Mouse (Mus musculus) ES-Bruce4 (cell line): ENCODE measurements at regions not wholly inside any gene's neighbourhood (a gene's known extent, or its start where the extent isn't known, plus 50 kb on each side); places are given as distances from the start of the nearest gene placed in this dataset.

ENCODE experiments used
- H3K27ac ChIP-seq: 2 replicates; pipeline ENCODE4 v1.5.1; 2012; ENCODE audit warnings: low read length, inconsistent platforms; ENCODE audit not compliant: insufficient read depth
- H3K27me3 ChIP-seq: 2 replicates; pipeline ENCODE4 v1.6.1; 2012; ENCODE audit warnings: mild to moderate bottlenecking, low read length, inconsistent platforms; ENCODE audit not compliant: control insufficient read depth, poor library complexity, insufficient read depth, severe bottlenecking
- H3K36me3 ChIP-seq: 2 replicates; pipeline ENCODE4 v1.6.1; 2012; ENCODE audit warnings: inconsistent platforms, mild to moderate bottlenecking, low read length, moderate library complexity; ENCODE audit not compliant: control insufficient read depth, poor library complexity, insufficient read depth, severe bottlenecking
- H3K4me1 ChIP-seq: one replicate; pipeline ENCODE4 v1.8.1; 2011; ENCODE audit warnings: low read length; ENCODE audit not compliant: control insufficient read depth, insufficient read depth
- H3K4me3 ChIP-seq: 2 replicates; pipeline ENCODE4 v1.5.1; 2011; ENCODE audit warnings: low read depth, mild to moderate bottlenecking, low read length
- H3K9ac ChIP-seq: 2 replicates; pipeline ENCODE4 v1.6.1; 2012; ENCODE audit warnings: low read depth, mild to moderate bottlenecking, inconsistent platforms; ENCODE audit not compliant: poor library complexity, severe bottlenecking
- H3K9me3 ChIP-seq: replicated peaks from 2 replicates; pipeline ENCODE4 v1.6.1; 2012; ENCODE audit warnings: mild to moderate bottlenecking, low read length, inconsistent platforms; ENCODE audit not compliant: control insufficient read depth, poor library complexity, insufficient read depth, severe bottlenecking
- CTCF ChIP-seq: IDR thresholded peaks from one replicate; pipeline ENCODE4 v1.8.1; 2011; ENCODE audit warnings: low read depth, low read length
- EP300 ChIP-seq: IDR thresholded peaks from 2 replicates; pipeline ENCODE4 v1.6.1; 2011; ENCODE audit warnings: low read depth, low read length; ENCODE audit not compliant: insufficient read depth
- POLR2A ChIP-seq: IDR thresholded peaks from one replicate; pipeline ENCODE4 v1.8.1; 2011; ENCODE audit warnings: low read length; ENCODE audit not compliant: insufficient read depth

- Histone ChIP-seq H3K4me3 (no peak overlapping the region), H3K36me3 (no peaks in the 10 kb centered on the region), H3K4me1 (no peaks in the 10 kb centered on the region), H3K9me3 (no peaks in the 10 kb centered on the region), H3K27ac (no peak overlapping the region), H3K27me3 (no peaks in the 10 kb centered on the region), H3K9ac (no peak overlapping the region)
- TF ChIP-seq EP300: no peak
- no peak for TF ChIP-seq POLR2A
- TF ChIP-seq CTCF: no peak
These were observed 309.1 kb upstream of the Brinp3 start for GRCm38 (mm10) chr1:146185444-146185843.

GRCm38 (mm10) chr1:146211646-146212045 lies 282.9 kb upstream of the Brinp3 start:
- Histone ChIP-seq H3K4me1 (no peaks in the 10 kb centered on the region), H3K27me3 (no peaks in the 10 kb centered on the region), H3K9ac (no peak overlapping the region), H3K27ac (no peak overlapping the region), H3K4me3 (no peak overlapping the region), H3K36me3 (no peaks in the 10 kb centered on the region), H3K9me3 (no peaks in the 10 kb centered on the region)
- TF ChIP-seq POLR2A: no peak

GRCm38 (mm10) chr1:146231487-146232466 lies 262.8 kb upstream of the Brinp3 start:
- Histone ChIP-seq H3K27ac (no peak overlapping the region), H3K4me3 (no peak overlapping the region), H3K9ac (no peak overlapping the region), H3K9me3 (no peaks in the 10 kb centered on the region), H3K27me3 (no peaks in the 10 kb centered on the region), H3K4me1 (no peaks in the 10 kb centered on the region), H3K36me3 (no peaks in the 10 kb centered on the region)
- TF ChIP-seq POLR2A (no peak), EP300 (no peak), CTCF (no peak)

GRCm38 (mm10) chr1:146260400-146260799 lies 234.2 kb upstream of the Brinp3 start:
- no peaks in the 10 kb centered on the region for H3K9me3 ChIP-seq

GRCm38 (mm10) chr1:146299031-146299430 lies 195.5 kb upstream of the Brinp3 start:
- Histone ChIP-seq H3K27ac (no peak overlapping the region), H3K4me3 (no peak overlapping the region), H3K4me1 (no peaks in the 10 kb centered on the region), H3K27me3 (no peaks in the 10 kb centered on the region), H3K9ac (no peak overlapping the region), H3K9me3 (no peaks in the 10 kb centered on the region), H3K36me3 (no peaks in the 10 kb centered on the region)
- no peak for TF ChIP-seq EP300
- TF ChIP-seq CTCF: no peak
- no peak for TF ChIP-seq POLR2A

More at GRCm38 (mm10) chr1:146260400-146260799, 234.2 kb upstream of the Brinp3 start:
- H3K4me3 ChIP-seq: no peak overlapping the region
- no peak overlapping the region for H3K9ac ChIP-seq
- TF ChIP-seq CTCF (no peak), EP300 (no peak), POLR2A (no peak)
- H3K36me3 ChIP-seq: no peaks in the 10 kb centered on the region
- H3K27ac ChIP-seq: no peak overlapping the region
- no peaks in the 10 kb centered on the region for H3K4me1 ChIP-seq
- H3K27me3 ChIP-seq: no peaks in the 10 kb centered on the region

- no peak for TF ChIP-seq EP300
- TF ChIP-seq POLR2A: no peak
- TF ChIP-seq CTCF: no peak
- Histone ChIP-seq H3K36me3 (no peaks in the 10 kb centered on the region), H3K4me3 (no peak overlapping the region), H3K27me3 (no peaks in the 10 kb centered on the region), H3K9me3 (no peaks in the 10 kb centered on the region), H3K27ac (no peak overlapping the region), H3K4me1 (no peaks in the 10 kb centered on the region), H3K9ac (no peak overlapping the region)
These were observed 182.0 kb upstream of the Brinp3 start for GRCm38 (mm10) chr1:146312547-146312946.
